Mouse (Mus musculus): ENCODE measurements at regions not wholly inside any gene's neighbourhood (a gene's known extent, or its start where the extent isn't known, plus 50 kb on each side); places are given as distances from the start of the nearest gene placed in this dataset.

- no peak for TF ChIP-seq CTCF (conservative IDR thresholded peaks at IDR 0.05 in 1 of 2, IDR thresholded peaks at IDR 0.05 in 1 of 2; ENCODE audit: low read depth in 2 of 2, low read length in 2 of 2)
- TF ChIP-seq UBTF (IDR thresholded peaks at IDR 0.05; ENCODE audit: low read depth, low read length), result no peak
- TF ChIP-seq E2F4 (IDR thresholded peaks at IDR 0.05; ENCODE audit: insufficient replicate concordance, low read depth, low read length), result no peak
- TF ChIP-seq ETS1 (conservative IDR thresholded peaks at IDR 0.05; ENCODE audit: low read depth, low read length), result no peak
- no peak for TF ChIP-seq POLR2A (IDR thresholded peaks at IDR 0.05; ENCODE audit: low read depth, low read length)
- no peak for TF ChIP-seq EP300 (IDR thresholded peaks at IDR 0.05; ENCODE audit: low read length)
- TF ChIP-seq GABPA (IDR thresholded peaks at IDR 0.05; ENCODE audit: insufficient replicate concordance, low read depth, low read length), result no peak
- TF ChIP-seq MYC (IDR thresholded peaks at IDR 0.05; ENCODE audit: low read depth, low read length), result no peak
Observed at GRCm38 (mm10) chr1:77221900-77222299, 293.0 kb downstream of the Epha4 start.

All from CH12.LX (cell line).